Mouse (Mus musculus) retina, postnatal 1 day (tissue): ENCODE data around the gene Mageh1.
"Not testable (repeated sequence)": the region's sequence is repeated elsewhere in the genome, so short reads cannot be mapped to it uniquely, and the experiment has no call there.

ENCODE experiments used
- DNase-seq: peaks from one replicate; pipeline ENCODE4 v3.0.0-alpha.2; 2012

The Mageh1 gene

DNA sequence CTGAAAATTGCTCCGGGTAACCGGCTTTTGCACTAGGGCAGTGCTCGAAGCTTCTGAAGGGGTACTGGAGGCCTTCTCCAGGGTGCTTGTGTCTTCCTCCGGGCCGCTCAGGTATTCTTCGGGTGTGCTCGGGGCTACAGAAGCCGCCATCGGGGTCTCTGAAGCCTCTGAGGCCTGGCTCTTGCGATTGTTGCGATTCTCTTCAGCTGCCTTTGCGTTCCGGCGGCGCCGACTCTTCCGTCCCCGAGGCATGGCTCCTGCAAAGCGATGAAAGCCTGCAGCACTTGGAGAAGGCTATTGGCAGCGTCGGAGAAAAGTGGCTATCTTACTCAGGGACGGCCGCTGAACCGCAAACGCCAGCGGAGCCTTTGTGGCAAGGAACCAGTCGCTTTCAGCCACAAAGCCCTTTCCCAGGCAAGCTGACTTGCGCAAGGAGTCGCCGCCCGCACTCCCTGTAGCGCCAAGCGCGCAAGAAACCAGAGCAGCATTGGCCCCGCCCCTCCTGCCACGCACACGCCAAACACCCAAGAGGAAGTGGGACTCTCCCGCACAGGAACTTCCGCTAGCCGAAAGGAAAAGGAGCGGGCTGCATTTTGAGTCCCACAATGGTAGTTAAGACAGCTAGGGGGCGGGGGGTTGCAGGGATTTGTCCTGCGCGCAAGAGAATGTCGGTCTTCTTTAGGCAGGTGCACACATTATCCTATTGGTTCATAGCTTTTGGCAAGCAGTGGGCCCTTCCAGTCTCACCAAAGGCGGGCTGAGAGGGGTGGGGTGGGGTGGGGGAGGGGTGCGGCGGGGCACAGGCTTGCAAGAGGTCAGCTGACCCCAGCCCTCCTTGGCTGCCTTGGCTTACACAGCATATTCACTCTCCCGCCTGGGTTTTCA is at the start of gene Mageh1:
Mageh1 (minus strand) TSS at position 489 of the 885 bp plus-strand sequence.
- DNase-seq: peak; percentile 94

DNA sequence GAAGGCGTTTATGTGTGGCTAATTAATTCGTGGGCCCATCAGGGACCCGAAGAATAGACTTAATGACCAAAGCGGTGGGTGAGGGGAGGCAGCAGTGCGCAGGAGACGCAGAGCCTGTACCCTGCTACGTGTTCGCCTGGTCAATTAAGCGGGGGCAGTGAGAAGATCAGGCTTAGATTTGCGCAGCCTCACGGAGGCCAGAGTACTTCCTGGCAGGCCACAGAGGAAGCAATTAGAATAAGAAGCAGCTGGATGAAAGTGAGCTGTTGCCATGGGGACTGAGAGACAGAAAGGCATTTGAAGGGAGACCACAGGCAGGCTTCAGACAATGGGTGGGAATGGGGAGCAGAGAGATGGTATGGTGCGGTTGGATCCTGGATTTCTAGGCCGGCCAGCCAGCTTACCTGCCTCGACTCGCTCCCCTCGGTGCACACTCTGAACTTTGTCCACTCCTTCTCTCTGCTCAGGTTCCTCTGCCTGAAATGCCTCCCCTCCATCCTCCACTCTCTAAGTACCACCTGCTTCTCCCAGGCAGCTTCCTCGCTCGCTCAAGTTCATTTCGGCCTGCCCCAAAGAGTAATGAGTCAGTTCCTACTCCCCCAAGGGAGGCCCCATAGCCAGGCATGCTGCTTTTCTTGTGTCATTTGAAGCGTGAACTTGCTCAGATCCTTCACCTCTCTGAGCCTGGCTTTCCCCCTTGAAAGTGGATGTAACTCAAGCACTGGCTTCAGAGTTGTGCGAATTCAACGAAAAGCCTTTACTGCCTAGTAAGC is 783 bp upstream of the Mageh1 start:
- DNase-seq: not testable (repeated sequence)

DNA sequence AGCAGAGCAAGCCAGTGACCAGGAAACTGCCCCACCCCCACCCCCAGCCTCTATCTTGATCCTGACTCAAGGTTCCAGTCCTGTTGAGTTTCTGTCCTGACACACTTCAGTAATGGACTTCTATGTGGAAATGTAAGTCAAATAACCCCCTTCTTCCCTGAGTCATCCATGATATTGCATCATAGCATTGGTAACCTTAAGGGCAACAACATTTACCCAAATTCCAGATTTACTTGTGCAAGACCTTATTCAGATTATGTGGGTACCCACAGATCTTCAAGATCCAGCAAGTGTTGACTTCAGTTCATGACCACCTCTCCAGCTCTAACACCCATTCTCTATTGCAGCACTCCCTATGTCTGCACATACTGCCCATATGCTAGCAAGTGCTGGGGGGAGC is 5.8 kb downstream of the Mageh1 start:
- DNase-seq: not testable (repeated sequence)

DNA sequence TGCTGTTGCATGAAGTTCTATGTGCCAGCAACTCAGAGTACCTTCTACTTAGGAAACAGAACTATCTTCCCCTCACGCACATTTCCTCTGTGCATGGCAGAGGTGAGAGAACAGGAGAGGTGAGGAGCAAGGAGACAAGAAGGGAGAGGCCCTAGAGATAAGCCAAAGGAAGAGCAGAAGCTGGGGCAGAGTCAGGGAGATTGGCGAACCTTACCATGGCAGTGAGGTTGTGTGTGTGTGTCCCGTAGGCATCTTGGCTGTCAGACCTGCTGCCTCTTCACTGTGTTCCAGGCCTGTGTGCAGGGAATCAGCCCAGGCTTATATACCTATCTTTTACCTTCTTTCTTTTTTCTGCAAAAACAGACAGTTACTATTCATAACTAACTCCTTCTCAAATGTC is 11.7 kb downstream of the Mageh1 start:
- not testable (repeated sequence) for DNase-seq

DNA sequence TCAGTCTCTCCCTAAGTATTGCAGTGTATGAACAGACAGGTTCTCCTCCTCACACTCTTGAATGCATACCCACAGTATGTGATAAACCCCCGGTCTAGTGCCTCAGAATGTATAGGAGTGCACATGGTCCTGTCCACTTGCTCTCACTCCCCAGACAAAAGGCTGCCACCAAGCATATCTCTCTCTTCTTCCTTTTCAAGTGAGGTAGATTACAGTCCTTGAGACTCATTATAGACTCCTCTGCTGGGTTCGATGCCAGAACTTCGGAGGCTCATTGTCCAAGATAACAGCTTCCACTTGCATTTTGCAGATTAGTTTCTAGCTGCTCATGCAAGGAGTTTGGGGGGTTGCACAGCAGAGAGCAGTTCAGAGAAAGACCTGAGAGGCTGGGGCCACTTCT is 12.1 kb downstream of the Mageh1 start:
- DNase-seq: not testable (repeated sequence)

DNA sequence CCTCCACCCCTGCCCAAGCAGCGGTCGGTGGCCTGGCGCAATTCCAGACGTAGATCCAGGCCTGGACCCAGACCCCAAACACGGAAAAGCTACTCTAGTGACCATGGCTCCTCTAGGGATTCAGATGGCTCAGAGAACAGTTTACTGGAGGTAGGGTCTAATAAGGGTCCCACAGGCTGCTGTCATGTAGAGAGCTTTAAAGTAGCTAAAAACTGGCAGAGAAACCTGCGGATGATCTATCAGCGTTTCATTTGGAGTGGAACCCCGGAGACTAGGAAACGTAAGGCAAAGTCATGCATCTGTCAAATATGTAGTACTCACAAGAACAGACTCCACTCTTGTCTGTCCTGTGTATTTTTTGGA is 29.7 kb downstream of the Mageh1 start:
- no peak for DNase-seq

DNA sequence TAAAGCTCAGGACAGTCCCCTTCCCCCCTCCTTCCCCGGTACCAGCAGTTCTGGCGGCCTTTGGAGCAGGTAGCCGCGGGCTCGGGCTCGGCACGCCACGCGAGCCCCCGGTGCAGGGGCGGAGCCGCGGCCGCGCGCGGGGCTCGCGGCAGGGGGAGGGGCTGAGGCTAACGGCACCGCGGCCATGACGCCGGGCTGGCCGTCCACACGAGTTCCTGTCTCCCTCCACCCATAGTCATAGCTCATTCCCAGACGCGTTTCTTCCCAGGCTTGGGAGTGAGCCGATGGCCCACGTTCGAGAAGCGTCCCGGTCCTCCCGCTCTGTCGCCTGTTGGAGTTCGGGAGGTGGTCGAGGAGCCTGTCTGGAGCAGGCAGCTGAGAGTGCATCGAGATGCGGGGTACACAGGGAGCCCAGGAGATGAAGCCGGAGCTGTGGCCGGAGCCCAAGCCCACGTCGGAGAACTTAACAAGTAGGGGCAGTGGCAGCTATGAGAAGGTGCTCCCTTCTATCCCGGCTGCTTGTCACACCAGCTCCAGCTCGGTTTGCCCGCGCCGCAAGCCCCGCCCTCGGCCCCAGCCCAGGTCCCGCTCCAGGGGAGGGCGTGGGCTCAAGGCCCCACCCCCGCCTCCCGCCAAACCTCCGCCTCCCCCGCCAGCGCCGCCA is 30.2 kb downstream of the Mageh1 start:
- peak; percentile 73 for DNase-seq

DNA sequence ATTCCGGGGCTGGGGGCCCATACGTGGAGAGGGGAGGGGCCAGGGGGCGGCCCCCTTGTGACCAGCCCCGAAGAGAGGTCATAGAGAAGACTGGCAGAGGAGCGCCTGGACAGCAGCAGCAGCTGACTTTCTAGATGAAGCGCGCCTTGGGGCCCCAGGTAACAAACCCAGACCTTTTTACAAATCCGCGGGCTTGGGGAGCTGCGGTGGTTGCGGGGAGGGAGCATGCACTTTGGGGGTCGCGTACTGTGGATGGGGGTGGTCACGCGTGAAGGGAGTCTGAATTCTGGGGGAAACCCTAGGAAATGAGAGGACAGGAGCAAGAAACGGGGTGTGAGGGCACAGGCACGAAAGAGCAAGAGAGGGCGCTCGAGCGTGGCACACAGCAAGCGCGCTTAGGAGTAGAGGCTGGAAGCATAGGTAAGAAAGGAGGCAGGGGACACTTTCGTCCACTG is 31.0 kb downstream of the Mageh1 start, which contains the start of gene Usp51:
Usp51 (plus strand) TSS at position 83 of the 455 bp plus-strand sequence.
- DNase-seq: peak; percentile 57

DNA sequence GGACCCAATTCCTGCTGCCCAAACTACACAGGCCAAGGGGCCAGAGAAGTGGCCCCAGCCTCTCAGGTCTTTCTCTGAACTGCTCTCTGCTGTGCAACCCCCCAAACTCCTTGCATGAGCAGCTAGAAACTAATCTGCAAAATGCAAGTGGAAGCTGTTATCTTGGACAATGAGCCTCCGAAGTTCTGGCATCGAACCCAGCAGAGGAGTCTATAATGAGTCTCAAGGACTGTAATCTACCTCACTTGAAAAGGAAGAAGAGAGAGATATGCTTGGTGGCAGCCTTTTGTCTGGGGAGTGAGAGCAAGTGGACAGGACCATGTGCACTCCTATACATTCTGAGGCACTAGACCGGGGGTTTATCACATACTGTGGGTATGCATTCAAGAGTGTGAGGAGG is 41.3 kb downstream of the Mageh1 start:
- DNase-seq: not testable (repeated sequence)

DNA sequence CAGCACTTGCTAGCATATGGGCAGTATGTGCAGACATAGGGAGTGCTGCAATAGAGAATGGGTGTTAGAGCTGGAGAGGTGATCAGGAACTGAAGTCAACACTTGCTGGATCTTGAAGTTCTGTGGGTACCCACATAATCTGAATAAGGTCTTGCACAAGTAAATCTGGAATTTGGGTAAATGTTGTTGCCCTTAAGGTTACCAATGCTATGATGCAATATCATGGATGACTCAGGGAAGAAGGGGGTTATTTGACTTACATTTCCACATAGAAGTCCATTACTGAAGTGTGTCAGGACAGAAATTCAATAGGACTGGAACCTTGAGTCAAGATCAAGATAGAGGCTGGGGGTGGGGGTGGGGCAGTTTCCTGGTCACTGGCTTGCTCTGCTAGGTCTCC is 47.5 kb downstream of the Mageh1 start:
- not testable (repeated sequence) for DNase-seq
